Mouse (Mus musculus): ENCODE results near the gene Fut2. TPM values are rescaled to one million over a fixed set of nuclear protein-coding genes. Genes with fewer than 3 reads are reported as not detected.

Gene Fut2
- polyA plus RNA-seq (2014; fragmentation: Nextera tagmentation; extraction: Ambion mirVana), result 0.08 TPM in 1 of 2 replicates, not detected in the other

GRCm38 (mm10) chr7:45666161-45666560 lies at the start of gene Fut2:
TSS of gene Fut2 (minus strand) at chr7:45666394.
- Histone ChIP-seq H3K4me3 (ENCODE audit: low read depth, low read length) (no peak within 1 kb of the TSS), H3K27me3 (replicated peaks; ENCODE audit: control insufficient read depth, insufficient read depth, low read length) (no peaks in the 10 kb centered on the region), H3K4me2 (no peak within 1 kb of the TSS), H3K4me1 (replicated peaks; ENCODE audit: control insufficient read depth, insufficient read depth, low read length) (peaks cover 2% of the 10 kb centered on the region; the same call in 1 of the 2 replicates), H3K36me3 (ENCODE audit: control insufficient read depth, insufficient read depth, low read length) (no peaks in the 10 kb centered on the region), H3K27ac (ENCODE audit: low read depth, low read length) (no peak within 1 kb of the TSS), H3K9me3 (ENCODE audit: control insufficient read depth, low read length) (no peaks in the 10 kb centered on the region), H3K9ac (ENCODE audit: low read depth, low read length) (no peak within 1 kb of the TSS)
- DNase-seq (ENCODE audit: low spot score), result no peak
- WGBS, result 77% methylated on average over 7 of the region's 7 CpGs
- no peak for ATAC-seq (replicated peaks; ENCODE audit: low FRiP score)

- Histone ChIP-seq H3K9ac (ENCODE audit: low read depth, low read length) (peak within 1 kb of the TSS; percentile 95), H3K9me3 (ENCODE audit: control insufficient read depth, low read length) (no peaks in the 10 kb centered on the region), H3K27ac (ENCODE audit: low read depth, low read length) (peak within 1 kb of the TSS; percentile 53), H3K36me3 (ENCODE audit: control insufficient read depth, insufficient read depth, low read length) (peaks cover 37% of the 10 kb centered on the region), H3K4me2 (peak within 1 kb of the TSS; percentile 95), H3K4me3 (ENCODE audit: low read depth, low read length) (peak within 1 kb of the TSS; percentile 71), H3K27me3 (replicated peaks; ENCODE audit: control insufficient read depth, insufficient read depth, low read length) (no peaks in the 10 kb centered on the region), H3K4me1 (replicated peaks; ENCODE audit: control insufficient read depth, insufficient read depth, low read length) (peaks cover 37% of the 10 kb centered on the region)
- DNase-seq (ENCODE audit: low spot score), result peak; percentile 94
- ATAC-seq (replicated peaks; ENCODE audit: low FRiP score), result peak; percentile 89
- 7% methylated on average over 34 of the region's 34 CpGs for WGBS
These were observed 49.0 kb upstream of the Fut2 start, which contains the start of gene Rpl18 for GRCm38 (mm10) chr7:45715090-45715708. TSS of gene Rpl18 (plus strand) at chr7:45715457.

GRCm38 (mm10) chr7:45714630-45715089 lies 48.5 kb upstream of the Fut2 start:
- peaks cover 32% of the 10 kb centered on the region for H3K36me3 ChIP-seq (ENCODE audit: control insufficient read depth, insufficient read depth, low read length)
- peak overlapping the region; percentile 95 for H3K4me2 ChIP-seq
- no peaks in the 10 kb centered on the region for H3K27me3 ChIP-seq (replicated peaks; ENCODE audit: control insufficient read depth, insufficient read depth, low read length)
- 11% methylated on average over 14 of the region's 14 CpGs for WGBS
- peak overlapping the region; percentile 13; the same call in 1 of the 2 replicates for H3K27ac ChIP-seq (ENCODE audit: low read depth, low read length)
- H3K9ac ChIP-seq (ENCODE audit: low read depth, low read length), result peak overlapping the region; percentile 67
- peak overlapping the region; percentile 71 for H3K4me3 ChIP-seq (ENCODE audit: low read depth, low read length)
- DNase-seq (ENCODE audit: low spot score) (no peak), ATAC-seq (replicated peaks; ENCODE audit: low FRiP score) (peak; percentile 48)
- peaks cover 34% of the 10 kb centered on the region for H3K4me1 ChIP-seq (replicated peaks; ENCODE audit: control insufficient read depth, insufficient read depth, low read length)
- no peaks in the 10 kb centered on the region for H3K9me3 ChIP-seq (ENCODE audit: control insufficient read depth, low read length)

- ATAC-seq (replicated peaks; ENCODE audit: low FRiP score) (no peak), DNase-seq (ENCODE audit: low spot score) (no peak)
- Histone ChIP-seq H3K36me3 (ENCODE audit: control insufficient read depth, insufficient read depth, low read length) (peaks cover 29% of the 10 kb centered on the region), H3K27me3 (replicated peaks; ENCODE audit: control insufficient read depth, insufficient read depth, low read length) (no peaks in the 10 kb centered on the region), H3K27ac (ENCODE audit: low read depth, low read length) (peak overlapping the region; percentile 13; the same call in 1 of the 2 replicates), H3K4me1 (replicated peaks; ENCODE audit: control insufficient read depth, insufficient read depth, low read length) (peaks cover 28% of the 10 kb centered on the region), H3K9ac (ENCODE audit: low read depth, low read length) (peak overlapping the region; percentile 67), H3K4me3 (ENCODE audit: low read depth, low read length) (peak overlapping the region; percentile 71), H3K4me2 (peak overlapping the region; percentile 95), H3K9me3 (ENCODE audit: control insufficient read depth, low read length) (no peaks in the 10 kb centered on the region)
- whole genome bisulfite sequencing, result 86% methylated on average over 6 of the region's 6 CpGs
These were observed 47.8 kb upstream of the Fut2 start for GRCm38 (mm10) chr7:45713881-45714520.

- DNase-seq (ENCODE audit: low spot score), result no peak
- H3K27me3 ChIP-seq (replicated peaks; ENCODE audit: control insufficient read depth, insufficient read depth, low read length), result no peaks in the 10 kb centered on the region
- no peak overlapping the region for H3K9ac ChIP-seq (ENCODE audit: low read depth, low read length)
- H3K4me3 ChIP-seq (ENCODE audit: low read depth, low read length), result no peak overlapping the region
- ATAC-seq (replicated peaks; ENCODE audit: low FRiP score), result no peak
- H3K4me2 ChIP-seq, result no peak overlapping the region
- H3K27ac ChIP-seq (ENCODE audit: low read depth, low read length), result no peak overlapping the region
- WGBS, result 94% methylated on average over 16 of the region's 16 CpGs
- no peaks in the 10 kb centered on the region for H3K9me3 ChIP-seq (ENCODE audit: control insufficient read depth, low read length)
- peaks cover 30% of the 10 kb centered on the region for H3K4me1 ChIP-seq (replicated peaks; ENCODE audit: control insufficient read depth, insufficient read depth, low read length)
- peaks cover 29% of the 10 kb centered on the region for H3K36me3 ChIP-seq (ENCODE audit: control insufficient read depth, insufficient read depth, low read length)
These were observed 47.2 kb upstream of the Fut2 start for GRCm38 (mm10) chr7:45713396-45713795.

- peaks cover 42% of the 10 kb centered on the region for H3K4me1 ChIP-seq (replicated peaks; ENCODE audit: control insufficient read depth, insufficient read depth, low read length)
- H3K9me3 ChIP-seq (ENCODE audit: control insufficient read depth, low read length), result no peaks in the 10 kb centered on the region
- DNase-seq (ENCODE audit: low spot score) (no peak), ATAC-seq (replicated peaks; ENCODE audit: low FRiP score) (no peak)
- no peak overlapping the region for H3K4me3 ChIP-seq (ENCODE audit: low read depth, low read length)
- H3K36me3 ChIP-seq (ENCODE audit: control insufficient read depth, insufficient read depth, low read length), result peaks cover 29% of the 10 kb centered on the region
- no peak overlapping the region for H3K4me2 ChIP-seq
- H3K27ac ChIP-seq (ENCODE audit: low read depth, low read length), result no peak overlapping the region
- 86% methylated on average over 21 of the region's 21 CpGs for WGBS
- no peaks in the 10 kb centered on the region for H3K27me3 ChIP-seq (replicated peaks; ENCODE audit: control insufficient read depth, insufficient read depth, low read length)
- H3K9ac ChIP-seq (ENCODE audit: low read depth, low read length), result no peak overlapping the region
These were observed 46.0 kb upstream of the Fut2 start for GRCm38 (mm10) chr7:45712022-45712757.

- H3K36me3 ChIP-seq (ENCODE audit: control insufficient read depth, insufficient read depth, low read length), result peaks cover 29% of the 10 kb centered on the region
- H3K4me3 ChIP-seq (ENCODE audit: low read depth, low read length), result no peak overlapping the region
- DNase-seq (ENCODE audit: low spot score) (no peak), ATAC-seq (replicated peaks; ENCODE audit: low FRiP score) (no peak)
- H3K27ac ChIP-seq (ENCODE audit: low read depth, low read length), result no peak overlapping the region
- no peaks in the 10 kb centered on the region for H3K9me3 ChIP-seq (ENCODE audit: control insufficient read depth, low read length)
- 91% methylated on average over 24 of the region's 24 CpGs for WGBS
- no peaks in the 10 kb centered on the region for H3K27me3 ChIP-seq (replicated peaks; ENCODE audit: control insufficient read depth, insufficient read depth, low read length)
- H3K4me2 ChIP-seq, result no peak overlapping the region; the same call in 1 of the 2 replicates
- H3K4me1 ChIP-seq (replicated peaks; ENCODE audit: control insufficient read depth, insufficient read depth, low read length), result peaks cover 39% of the 10 kb centered on the region
- no peak overlapping the region for H3K9ac ChIP-seq (ENCODE audit: low read depth, low read length)
These were observed 45.3 kb upstream of the Fut2 start for GRCm38 (mm10) chr7:45711316-45712021.

- no peaks in the 10 kb centered on the region for H3K9me3 ChIP-seq (ENCODE audit: control insufficient read depth, low read length)
- H3K4me1 ChIP-seq (replicated peaks; ENCODE audit: control insufficient read depth, insufficient read depth, low read length), result peaks cover 39% of the 10 kb centered on the region
- no peak overlapping the region for H3K4me3 ChIP-seq (ENCODE audit: low read depth, low read length)
- no peaks in the 10 kb centered on the region for H3K27me3 ChIP-seq (replicated peaks; ENCODE audit: control insufficient read depth, insufficient read depth, low read length)
- 95% methylated on average over 20 of the region's 20 CpGs for WGBS
- DNase-seq (ENCODE audit: low spot score), result no peak
- no peak overlapping the region for H3K27ac ChIP-seq (ENCODE audit: low read depth, low read length)
- no peak overlapping the region for H3K4me2 ChIP-seq
- peaks cover 29% of the 10 kb centered on the region for H3K36me3 ChIP-seq (ENCODE audit: control insufficient read depth, insufficient read depth, low read length)
- H3K9ac ChIP-seq (ENCODE audit: low read depth, low read length), result no peak overlapping the region
- no peak for ATAC-seq (replicated peaks; ENCODE audit: low FRiP score)
These were observed 44.4 kb upstream of the Fut2 start for GRCm38 (mm10) chr7:45710477-45711191.
